Mouse (Mus musculus) hindbrain, embryonic 14.5 days (tissue): Measurements from ENCODE around the gene Cyth2. TPM values are rescaled to one million over a fixed set of nuclear protein-coding genes. Genes with fewer than 3 reads are reported as not detected.

Experiments used
- ATAC-seq: fragments of 200-750 bp; cut with Nextera tagmentation; 2 replicates; pipeline ENCODE4 v1.8.0; 2017; ENCODE audit warnings: moderate number of reproducible peaks, mild to moderate bottlenecking, moderate TSS enrichment, moderate library complexity; ENCODE audit not compliant: low FRiP score
- DNase-seq: peaks from one replicate; pipeline ENCODE4 v3.0.0-alpha.2; 2015; ENCODE audit warnings: low spot score
- H3K27ac ChIP-seq: fragments of 300-500 bp; sonication (generic); 2 replicates; pipeline ENCODE4 v1.5.1; 2014; ENCODE audit warnings: mild to moderate bottlenecking, moderate library complexity
- H3K27me3 ChIP-seq: fragments of 300-500 bp; sonication (generic); 2 replicates; pipeline ENCODE4 v1.6.1; 2014; ENCODE audit warnings: mild to moderate bottlenecking, low read length, mixed read lengths; ENCODE audit not compliant: control insufficient read depth, insufficient read depth
- H3K36me3 ChIP-seq: fragments of 300-500 bp; sonication (generic); replicated peaks from 2 replicates; pipeline ENCODE4 v1.6.1; 2014; ENCODE audit not compliant: control insufficient read depth, insufficient read depth
- H3K4me1 ChIP-seq: fragments of 300-500 bp; sonication (generic); replicated peaks from 2 replicates; pipeline ENCODE4 v1.6.1; 2014; ENCODE audit warnings: antibody characterized with exemption, low read length, mixed read lengths; ENCODE audit not compliant: control insufficient read depth, insufficient read depth
- H3K4me2 ChIP-seq: fragments of 300-500 bp; sonication (generic); replicated peaks from 2 replicates; pipeline ENCODE4 v1.6.1; 2014; ENCODE audit warnings: mild to moderate bottlenecking, moderate library complexity
- H3K4me3 ChIP-seq: fragments of 300-500 bp; sonication (generic); replicated peaks from 2 replicates; pipeline ENCODE4 v1.5.1; 2014; ENCODE audit warnings: mild to moderate bottlenecking, low read length
- H3K9ac ChIP-seq: fragments of 300-500 bp; sonication (generic); 2 replicates; pipeline ENCODE4 v1.6.1; 2014
- H3K9me3 ChIP-seq: fragments of 300-500 bp; sonication (generic); 2 replicates; pipeline ENCODE4 v1.6.1; 2016; ENCODE audit warnings: low read length; ENCODE audit not compliant: control insufficient read depth
- WGBS: fragments of 180-500 bp; shearing (Covaris S2); extraction: QIAGEN DNeasy Blood & Tissue Kit; methylation state at CpG from one replicate; pipeline ENCODE4 v1.1.7; 2014; 5-methylcytosine and 5-hydroxymethylcytosine counted together
- polyA plus RNA-seq: library from polyadenylated mRNA; unstranded; fragments of >200 nt; fragmentation: Nextera tagmentation; extraction: Ambion mirVana; gene quantifications from 2 replicates; pipeline ENCODE4 v1.2.1, GENCODE M21; 2014

The Cyth2 gene
- polyA plus RNA-seq, 1 experiment from 2014 or later: 237 TPM

DNA sequence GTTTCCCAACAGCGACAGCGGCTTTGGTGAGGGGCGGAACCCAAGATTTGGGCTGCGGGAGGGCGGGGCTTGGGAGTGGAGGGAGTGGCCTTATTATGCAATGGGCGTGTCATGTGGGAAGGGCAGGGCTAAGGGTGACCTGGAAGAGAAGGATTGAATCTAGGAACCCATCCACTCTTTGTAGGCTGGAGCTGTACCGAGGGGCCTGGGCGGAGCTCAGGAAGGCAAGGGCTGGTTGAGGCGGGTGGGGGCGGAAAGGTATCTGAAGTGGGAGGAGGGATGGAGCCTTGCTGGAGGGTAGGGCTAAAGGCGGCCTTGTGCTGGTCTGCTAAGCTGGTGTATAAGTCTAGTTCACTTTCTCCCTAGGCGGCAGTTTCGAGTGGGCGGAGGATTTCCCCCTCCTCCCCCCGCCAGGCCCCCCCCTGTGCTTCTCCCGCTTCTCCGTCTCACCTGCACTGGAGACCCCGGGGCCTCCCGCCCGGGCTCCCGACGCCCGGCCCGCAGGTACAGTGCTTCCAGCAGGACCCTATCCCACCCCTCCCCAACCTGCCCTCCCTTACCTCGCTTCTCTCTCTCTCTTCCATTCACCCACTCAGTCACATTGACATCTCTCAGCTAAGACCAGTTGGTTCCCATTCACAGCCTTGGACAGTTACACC, 13.7 kb downstream of the Cyth2 start:
- Histone ChIP-seq H3K27ac (no peak overlapping the region), H3K4me3 (no peak overlapping the region)

GRCm38 (mm10) chr7:45800001-45800400, 14.4 kb downstream of the Cyth2 start:
- ATAC-seq (no peak), DNase-seq (no peak)
- H3K27ac ChIP-seq: no peak overlapping the region
- H3K4me2 ChIP-seq: no peak overlapping the region
- WGBS: 45% methylated on average over 7 of the region's 7 CpGs
- no peak overlapping the region for H3K9ac ChIP-seq
- 0 out of 2 replicates have a peak, but pooled peaks cover 6% of the 10 kb centered on the region for H3K27me3 ChIP-seq
- peaks cover 15% of the 10 kb centered on the region for H3K4me1 ChIP-seq
- no peaks in the 10 kb centered on the region for H3K9me3 ChIP-seq
- peaks cover 87% of the 10 kb centered on the region for H3K36me3 ChIP-seq
- no peak overlapping the region for H3K4me3 ChIP-seq

More for the DNA sequence above, 13.7 kb downstream of the Cyth2 start:
- Histone ChIP-seq H3K9me3 (no peaks in the 10 kb centered on the region), H3K36me3 (peaks cover 80% of the 10 kb centered on the region), H3K27me3 (no peaks in the 10 kb centered on the region), H3K4me1 (peaks cover 15% of the 10 kb centered on the region), H3K9ac (no peak overlapping the region), H3K4me2 (no peak overlapping the region)
- ATAC-seq: no peak
- DNase-seq: no peak
- 24% methylated on average over 22 of the region's 25 CpGs for WGBS

DNA sequence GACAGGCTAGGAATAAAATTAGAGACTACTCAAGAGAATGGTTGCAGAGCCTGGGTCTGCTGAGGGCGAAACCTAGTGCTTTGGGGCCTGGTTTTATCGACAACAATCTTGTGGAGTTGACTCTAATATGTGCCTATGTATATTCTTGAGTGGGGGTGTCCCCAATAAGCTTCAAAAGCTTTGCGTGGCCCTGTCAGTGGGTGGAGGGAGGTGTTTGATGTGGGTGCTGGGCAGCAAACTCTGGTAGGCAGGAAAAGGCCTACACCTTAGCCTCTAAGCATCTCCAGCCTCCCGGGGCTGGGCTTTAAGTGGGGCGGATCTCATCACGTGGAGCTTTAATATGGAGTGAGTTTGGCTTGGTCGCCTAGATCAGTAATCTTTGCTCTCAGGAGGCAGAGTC, 15.4 kb downstream of the Cyth2 start:
- H3K4me3 ChIP-seq: no peak overlapping the region
- no peaks in the 10 kb centered on the region for H3K9me3 ChIP-seq
- WGBS: 51% methylated on average over 7 of the region's 7 CpGs
- no peak overlapping the region for H3K27ac ChIP-seq
- H3K4me1 ChIP-seq: peaks cover 15% of the 10 kb centered on the region
- H3K4me2 ChIP-seq: no peak overlapping the region
- H3K9ac ChIP-seq: no peak overlapping the region
- ATAC-seq: no peak
- no peak for DNase-seq
- H3K27me3 ChIP-seq: peaks cover 14% of the 10 kb centered on the region; the same call in 1 of the 2 replicates
- H3K36me3 ChIP-seq: peaks cover 90% of the 10 kb centered on the region

- peak overlapping the region; percentile 45 for H3K4me2 ChIP-seq
- H3K4me1 ChIP-seq: peaks cover 15% of the 10 kb centered on the region
- DNase-seq: no peak
- H3K27ac ChIP-seq: no peak overlapping the region
- peak overlapping the region; percentile 8 for H3K4me3 ChIP-seq
- no peaks in the 10 kb centered on the region for H3K9me3 ChIP-seq
- 4% methylated on average over 19 of the region's 19 CpGs for WGBS
- peaks cover 90% of the 10 kb centered on the region for H3K36me3 ChIP-seq
- ATAC-seq: no peak
- peak overlapping the region; percentile 42; the same call in 1 of the 2 replicates for H3K9ac ChIP-seq
- H3K27me3 ChIP-seq: peaks cover 15% of the 10 kb centered on the region; the same call in 1 of the 2 replicates
Observed at GRCm38 (mm10) chr7:45798511-45798836, 15.9 kb downstream of the Cyth2 start.

DNA sequence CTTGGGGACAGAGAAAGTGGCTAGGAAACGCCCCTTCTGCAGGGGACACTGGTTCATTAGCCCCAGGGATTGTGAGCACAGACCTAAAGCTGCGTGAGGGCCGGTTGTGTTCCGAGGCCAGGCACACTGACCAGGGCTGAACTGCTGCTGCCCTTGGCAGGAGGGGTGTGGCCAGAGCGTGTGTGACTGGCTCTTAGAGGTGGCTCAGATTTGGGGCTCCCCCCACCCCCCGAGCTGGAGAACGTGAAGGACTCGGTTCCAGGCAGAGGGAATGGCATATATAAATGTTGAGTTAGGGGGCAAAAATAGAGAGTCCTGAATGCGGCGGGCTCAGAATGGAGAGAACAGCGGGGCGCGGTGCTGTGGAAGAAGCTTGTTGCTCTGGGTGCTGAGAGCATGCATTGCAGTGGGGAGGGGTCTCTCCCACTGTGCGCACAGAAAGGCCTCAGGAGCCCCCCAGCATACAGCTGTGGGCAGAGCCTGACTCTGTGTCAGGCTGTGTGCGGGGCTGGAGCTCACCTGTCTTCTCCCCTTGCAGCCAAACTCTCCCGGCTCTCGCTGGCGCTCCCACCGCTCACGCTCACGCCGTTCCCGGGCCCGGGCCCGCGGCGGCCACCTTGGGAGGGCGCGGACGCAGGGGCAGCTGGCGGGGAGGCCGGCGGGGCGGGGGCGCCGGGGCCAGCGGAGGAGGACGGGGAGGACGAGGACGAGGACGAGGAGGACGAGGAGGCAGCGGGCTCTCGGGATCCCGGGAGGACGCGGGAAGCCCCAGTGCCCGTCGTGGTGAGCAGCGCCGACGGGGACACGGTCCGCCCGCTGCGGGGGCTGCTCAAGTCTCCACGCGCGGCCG, 16.5 kb downstream of the Cyth2 start:
- WGBS: 2% methylated on average over 60 of the region's 60 CpGs

DNA sequence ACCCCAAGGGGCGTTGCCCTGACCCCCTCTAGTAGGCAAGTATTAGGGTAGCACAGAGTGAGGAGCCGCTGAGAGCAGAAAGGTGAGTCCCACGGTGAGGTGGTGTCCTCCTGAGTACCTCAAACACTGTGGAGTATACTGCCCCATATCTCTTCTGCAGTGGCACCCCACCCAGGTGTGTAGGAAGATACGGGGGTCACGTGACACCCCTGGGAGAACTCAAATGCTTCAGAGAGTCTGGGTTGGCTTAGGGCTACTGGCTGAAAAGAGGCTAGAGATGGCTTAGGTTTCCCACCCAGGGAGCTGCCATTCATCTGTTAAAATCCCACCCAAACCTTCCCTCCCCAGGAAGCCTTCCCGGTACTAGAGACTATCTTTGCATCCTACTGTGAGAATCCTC, 17.4 kb downstream of the Cyth2 start:
- H3K27me3 ChIP-seq: peaks cover 15% of the 10 kb centered on the region; the same call in 1 of the 2 replicates
- ATAC-seq: no peak
- H3K36me3 ChIP-seq: peaks cover 90% of the 10 kb centered on the region
- 0 out of 2 replicates have a peak overlapping the region, but pooled peaks have one; percentile 8 for H3K4me3 ChIP-seq
- 40% methylated on average over 6 of the region's 6 CpGs for WGBS
- H3K9ac ChIP-seq: peak overlapping the region; percentile 42
- H3K27ac ChIP-seq: no peak overlapping the region
- H3K4me1 ChIP-seq: peaks cover 15% of the 10 kb centered on the region
- H3K4me2 ChIP-seq: peak overlapping the region; percentile 45; the same call in 1 of the 2 replicates
- DNase-seq: no peak
- H3K9me3 ChIP-seq: no peaks in the 10 kb centered on the region

More for the DNA sequence above, 16.5 kb downstream of the Cyth2 start:
- Histone ChIP-seq H3K27me3 (peaks cover 15% of the 10 kb centered on the region; the same call in 1 of the 2 replicates), H3K9ac (peak overlapping the region; percentile 42), H3K36me3 (peaks cover 90% of the 10 kb centered on the region), H3K4me1 (peaks cover 15% of the 10 kb centered on the region), H3K9me3 (no peaks in the 10 kb centered on the region), H3K27ac (no peak overlapping the region), H3K4me3 (peak overlapping the region; percentile 8), H3K4me2 (peak overlapping the region; percentile 45)
- ATAC-seq: no peak
- no peak for DNase-seq

GRCm38 (mm10) chr7:45794971-45795370, 19.4 kb downstream of the Cyth2 start:
- no peak overlapping the region for H3K9ac ChIP-seq
- H3K36me3 ChIP-seq: peaks cover 91% of the 10 kb centered on the region
- H3K4me1 ChIP-seq: peaks cover 15% of the 10 kb centered on the region
- no peak overlapping the region for H3K27ac ChIP-seq
- DNase-seq: no peak
- H3K4me2 ChIP-seq: no peak overlapping the region
- WGBS: 93% methylated on average over 29 of the region's 29 CpGs
- no peak overlapping the region for H3K4me3 ChIP-seq
- peaks cover 15% of the 10 kb centered on the region; the same call in 1 of the 2 replicates for H3K27me3 ChIP-seq
- no peak for ATAC-seq
- H3K9me3 ChIP-seq: no peaks in the 10 kb centered on the region

DNA sequence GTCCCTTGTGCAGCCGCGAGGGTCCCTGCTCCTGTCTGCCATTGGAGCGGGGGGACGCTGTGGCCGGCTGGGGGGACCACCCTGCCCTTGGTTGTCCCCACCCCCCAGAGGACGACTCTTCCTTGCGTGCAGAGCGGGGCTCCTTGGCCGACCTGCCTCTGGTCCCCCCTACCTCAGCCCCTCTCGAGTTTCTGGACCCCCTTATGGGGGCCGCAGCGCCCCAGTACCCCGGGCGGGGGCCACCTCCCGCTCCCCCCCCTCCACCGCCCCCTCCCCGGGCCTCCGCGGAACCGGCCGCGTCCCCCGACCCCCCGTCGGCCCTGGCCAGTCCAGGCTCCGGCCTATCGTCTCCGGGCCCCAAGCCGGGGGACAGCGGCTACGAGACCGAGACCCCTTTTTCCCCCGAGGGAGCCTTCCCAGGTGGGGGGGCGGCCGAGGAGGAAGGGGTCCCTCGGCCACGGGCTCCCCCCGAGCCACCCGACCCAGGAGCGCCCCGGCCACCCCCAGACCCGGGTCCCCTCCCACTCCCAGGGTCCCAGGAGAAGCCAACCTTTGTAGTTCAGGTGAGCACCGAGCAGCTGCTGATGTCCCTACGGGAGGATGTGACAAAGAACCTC, 20.3 kb downstream of the Cyth2 start:
- Histone ChIP-seq H3K4me3 (no peak overlapping the region), H3K27me3 (peaks cover 15% of the 10 kb centered on the region; the same call in 1 of the 2 replicates), H3K4me2 (no peak overlapping the region), H3K27ac (no peak overlapping the region), H3K4me1 (peaks cover 15% of the 10 kb centered on the region), H3K9me3 (no peaks in the 10 kb centered on the region), H3K36me3 (peaks cover 91% of the 10 kb centered on the region), H3K9ac (no peak overlapping the region)
- no peak for DNase-seq
- ATAC-seq: no peak
- WGBS: 93% methylated on average over 40 of the region's 44 CpGs

GRCm38 (mm10) chr7:45793240-45793639, 21.1 kb downstream of the Cyth2 start:
- Histone ChIP-seq H3K4me3 (no peak overlapping the region), H3K4me2 (no peak overlapping the region), H3K4me1 (peaks cover 14% of the 10 kb centered on the region), H3K36me3 (peaks cover 95% of the 10 kb centered on the region), H3K27ac (no peak overlapping the region), H3K27me3 (peaks cover 15% of the 10 kb centered on the region; the same call in 1 of the 2 replicates), H3K9ac (no peak overlapping the region), H3K9me3 (no peaks in the 10 kb centered on the region)
- no peak for ATAC-seq
- no peak for DNase-seq
- 90% methylated on average over 24 of the region's 24 CpGs for WGBS
